Mouse (Mus musculus): ENCODE measurements around the gene Bcl2l15.

DNA sequence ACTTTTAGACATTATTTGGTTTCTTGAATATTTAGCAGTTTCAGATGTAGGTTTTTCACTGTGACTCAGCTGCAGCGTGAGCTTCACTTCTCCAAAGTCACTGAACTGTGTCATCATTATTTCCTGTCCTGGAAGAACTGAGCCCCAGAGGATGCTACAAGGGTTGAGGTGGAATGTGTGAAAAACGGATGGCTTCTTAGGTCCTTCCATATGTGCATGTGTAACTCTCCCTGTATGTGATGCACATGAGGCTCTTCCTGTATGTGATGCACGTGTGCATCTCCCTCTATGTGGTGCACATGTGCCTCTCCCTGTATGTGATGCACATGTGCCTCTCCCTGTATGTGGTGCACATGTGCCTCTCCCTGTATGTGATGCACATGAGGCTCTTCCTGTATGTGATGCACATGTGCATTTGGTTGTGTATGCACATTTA is 40.3 kb downstream of the Bcl2l15 start:
- TF ChIP-seq CTCF (IDR thresholded peaks at IDR 0.05 in 2 of 3, conservative IDR thresholded peaks at IDR 0.05 in 1 of 3; ENCODE audit: control insufficient read depth in 1 of 3, insufficient read depth in 1 of 3, low read depth in 2 of 3, low read length in 3 of 3, poor library complexity in 1 of 3, severe bottlenecking in 1 of 3) (no peak), MYC (IDR thresholded peaks at IDR 0.05; ENCODE audit: low read depth, low read length) (no peak), MEF2A (IDR thresholded peaks at IDR 0.05; ENCODE audit: extremely low read depth, insufficient replicate concordance, low read depth, low read length, poor library complexity, severe bottlenecking) (no peak), ELF1 (IDR thresholded peaks at IDR 0.05; ENCODE audit: low read depth, low read length) (no peak), ZMIZ1 (IDR thresholded peaks at IDR 0.05; ENCODE audit: low read depth, low read length) (no peak), CHD1 (IDR thresholded peaks at IDR 0.05; ENCODE audit: low read depth, low read length) (no peak), RAD21 (IDR thresholded peaks at IDR 0.05; ENCODE audit: low read depth, low read length) (no peak), POLR2A (IDR thresholded peaks at IDR 0.05; ENCODE audit: control insufficient read depth in 1 of 2, insufficient read depth in 1 of 2, low read depth in 1 of 2, low read length in 2 of 2, poor library complexity in 1 of 2) (no peak)
